Mouse (Mus musculus) lung, postnatal 0 days (tissue): ENCODE measurements at regions not wholly inside any gene's neighbourhood (a gene's known extent, or its start where the extent isn't known, plus 50 kb on each side); places are given as distances from the start of the nearest gene placed in this dataset.

Source experiments
- CTCF ChIP-seq: IDR thresholded peaks from 2 replicates; pipeline ENCODE4 v1.5.1; 2016; ENCODE audit warnings: antibody characterized with exemption, mild to moderate bottlenecking
- EP300 ChIP-seq: IDR thresholded peaks from 2 replicates; pipeline ENCODE4 v1.6.1; 2016; ENCODE audit warnings: antibody characterized with exemption, mild to moderate bottlenecking, control low read depth

DNA sequence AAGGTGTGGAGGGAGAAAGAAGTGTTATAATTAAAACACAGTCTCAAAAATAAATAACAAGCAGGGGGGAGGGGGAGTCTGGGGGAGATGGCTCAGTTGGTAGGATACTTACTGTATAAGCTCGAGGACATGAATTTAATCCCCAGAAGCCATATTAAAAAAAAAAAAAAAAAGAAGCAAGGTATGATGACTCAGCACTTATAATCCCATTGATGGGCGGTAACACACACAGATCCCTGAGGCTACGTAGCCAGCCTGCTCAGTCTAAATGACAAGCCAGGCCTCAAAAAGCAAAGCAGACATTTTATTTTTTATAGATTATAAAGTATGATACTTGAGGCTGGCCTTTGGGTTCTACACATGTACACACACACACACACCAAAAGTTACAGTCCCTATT lies 96.6 kb downstream of the Sall1 start:
- no peak for TF ChIP-seq CTCF
- no peak for TF ChIP-seq EP300
